ENCODE assay signal across 42 mouse cellular contexts in genomic region chr4:139640775-139641174, GRCm38 (mm10). TPM values are rescaled to one million over a fixed set of nuclear protein-coding genes. Genes with fewer than 3 reads are reported as not detected.
DNase-seq lines count a peak whose midpoint lies in the region; ATAC-seq and TF ChIP-seq lines count a peak whose summit lies in the region.
"Had no signal": no experiment of that assay in that cellular context is flagged by ENCODE, and none has a peak within 500 bp of the region (broad histone marks: within the 10 kb centered on the region; RNA-seq: fewer than 3 reads in every experiment).

No protein-coding gene starts in this region.

- no peak overlapping the region for H3K4me3 ChIP-seq in MEL (ENCODE audit: control insufficient read depth in 1 of 2, insufficient read depth in 1 of 2, low read depth in 2 of 2, low read length in 2 of 2)
- H3K4me3 ChIP-seq in hindbrain, embryonic 12.5 days, result no peak overlapping the region
- H3K4me3 ChIP-seq: embryonic facial prominence, embryonic 12.5 days; gastrocnemius, adult 2 months; heart, adult 2 months; heart, embryonic 12.5 days; layer of hippocampus, adult 2 months; limb, embryonic 15.5 days; liver, embryonic 13.5 days had no signal

- H3K4me2 ChIP-seq in hindbrain, embryonic 12.5 days (replicated peaks), result no peak overlapping the region
- H3K4me2 ChIP-seq: embryonic facial prominence, embryonic 12.5 days; liver, embryonic 13.5 days; midbrain, embryonic 11.5 days had no signal

- no peak for TF ChIP-seq EP300 in MEL (IDR thresholded peaks at IDR 0.05; ENCODE audit: low read depth in 1 of 2, low read length in 2 of 2)

- H3K27me3 ChIP-seq in MEL (ENCODE audit: control insufficient read depth in 1 of 2, insufficient read depth in 2 of 2, low read length in 2 of 2), result no peaks in the 10 kb centered on the region
- H3K27me3 ChIP-seq in hindbrain, embryonic 12.5 days, result peaks cover 29% of the 10 kb centered on the region

- no peak for TF ChIP-seq CTCF in MEL (IDR thresholded peaks at IDR 0.05 in 2 of 3, conservative IDR thresholded peaks at IDR 0.05 in 1 of 3; ENCODE audit: control insufficient read depth in 1 of 3, insufficient read depth in 1 of 3, low read depth in 2 of 3, low read length in 3 of 3, poor library complexity in 1 of 3, severe bottlenecking in 1 of 3)

- no peak for TF ChIP-seq RAD21 in MEL (IDR thresholded peaks at IDR 0.05; ENCODE audit: low read depth, low read length)

- H3K79me2 ChIP-seq in MEL (ENCODE audit: control insufficient read depth, insufficient read depth, low read length, poor library complexity), result no peaks in the 10 kb centered on the region

- H3K36me3 ChIP-seq in MEL (ENCODE audit: control insufficient read depth in 1 of 2, insufficient read depth in 2 of 2, low read length in 2 of 2), result no peaks in the 10 kb centered on the region; a peak in 1 of 4 replicates
- H3K36me3 ChIP-seq in hindbrain, embryonic 12.5 days, result 0 out of 2 replicates have a peak, but pooled peaks cover 7% of the 10 kb centered on the region

- 52% methylated on average over 6 of the region's 6 CpGs for WGBS in hindbrain, embryonic 12.5 days

- no peak overlapping the region for H3K9ac ChIP-seq in MEL (ENCODE audit: control insufficient read depth, low read depth, low read length, poor library complexity, severe bottlenecking)
- no peak overlapping the region for H3K9ac ChIP-seq in hindbrain, embryonic 12.5 days
- H3K9ac ChIP-seq: embryonic facial prominence, embryonic 12.5 days; heart, embryonic 12.5 days; limb, embryonic 15.5 days; liver, embryonic 13.5 days had no signal

- ATAC-seq in granulocyte monocyte progenitor cell, adult 5-6 weeks (replicated peaks; ENCODE audit: poor library complexity, severe bottlenecking), result peak; percentile 82
- ATAC-seq in neutrophil, adult 5-6 weeks (ENCODE audit: extremely low read depth, insufficient number of reproducible peaks, low FRiP score, poor library complexity, severe bottlenecking), result peak; percentile 10; the same call in 1 of the 2 replicates
- no peak for ATAC-seq in hindbrain, embryonic 12.5 days (ENCODE audit: low FRiP score)
- ATAC-seq: CD4-positive, CD25-positive, alpha-beta regulatory T cell, adult 4 months; forebrain, embryonic 14.5 days; hindbrain, embryonic 16.5 days; lung, postnatal 0 days had no signal

- TF ChIP-seq POLR2A in MEL (IDR thresholded peaks at IDR 0.05; ENCODE audit: control insufficient read depth in 1 of 2, insufficient read depth in 1 of 2, low read depth in 1 of 2, low read length in 2 of 2, poor library complexity in 1 of 2), result no peak

- DNase-seq in 416B (ENCODE audit: low read depth) (peak; percentile 75), MEL (ENCODE audit: low read depth, low spot score) (peak; percentile 38)
- DNase-seq in Muller cell, postnatal 12 days (ENCODE audit: inconsistent ontology term), result no peak
- DNase-seq in kidney, adult 18-20 months, result no peak
- DNase-seq: adrenal gland, postnatal 25 days; cerebellum, adult 8-10 months; cerebellum, postnatal 36 days; gastrocnemius, adult 2 months; gastrocnemius, postnatal 36 days; heart, adult 2 months; heart, postnatal 4 days; kidney, adult 2 months; left cerebral cortex, postnatal 4 days; liver, embryonic 13.5 days; lung, adult 18-20 months; lung, postnatal 4 days; retina, postnatal 1 day; right cerebral cortex, postnatal 14 days; thymus, adult 18-20 months; thymus, postnatal 36 days had no signal

- peaks cover 0 to 4% of the 10 kb centered on the region in 2 experiments; a peak in 1 of 4 replicates for H3K4me1 ChIP-seq in MEL (ENCODE audit: control insufficient read depth in 1 of 2, insufficient read depth in 2 of 2, low read length in 2 of 2)
- peaks cover 40% of the 10 kb centered on the region for H3K4me1 ChIP-seq in hindbrain, embryonic 12.5 days

- H3K27ac ChIP-seq in MEL (ENCODE audit: control insufficient read depth, low read depth, low read length), result no peak overlapping the region
- no peak overlapping the region for H3K27ac ChIP-seq in hindbrain, embryonic 12.5 days
- H3K27ac ChIP-seq: embryonic facial prominence, embryonic 12.5 days; gastrocnemius, adult 2 months; heart, adult 2 months; layer of hippocampus, adult 2 months; limb, embryonic 15.5 days; liver, embryonic 13.5 days; stomach, postnatal 0 days had no signal

- no peaks in the 10 kb centered on the region for H3K9me3 ChIP-seq in MEL (replicated peaks; ENCODE audit: insufficient read depth, low read length)
- H3K9me3 ChIP-seq in hindbrain, embryonic 12.5 days (replicated peaks), result no peaks in the 10 kb centered on the region
- H3K9me3 ChIP-seq: embryonic facial prominence, embryonic 12.5 days; heart, embryonic 12.5 days; limb, embryonic 15.5 days; liver, embryonic 13.5 days had no signal

TF ChIP-seq in MEL, 35 proteins besides CTCF, POLR2A, EP300 and RAD21:
- TF ChIP-seq ZC3H11A (IDR thresholded peaks at IDR 0.05; ENCODE audit: low read depth, low read length) (no peak), MAX (IDR thresholded peaks at IDR 0.05; ENCODE audit: low read length) (no peak)

RNA-seq across cellular contexts. Expression of gene Tas1r2, which starts 12.6 kb away (rescaled TPM):
- not detected in 2 replicates for total RNA-seq in MEL (2012; rRNA removed)
- not detected for polyA plus RNA-seq in MEL (2012; ENCODE audit: insufficient read depth in 1 of 2, insufficient read length in 2 of 2, low read depth in 1 of 2, low replicate concordance in 2 of 2, missing spikeins in 1 of 2)
- total RNA-seq in granulocyte monocyte progenitor cell, adult 5-6 weeks (2014; fragmentation: Nextera tagmentation), result not detected in 2 replicates
- not detected in 2 replicates for total RNA-seq in granulocyte monocyte progenitor cell, adult 5-6 weeks (2017)
- 0.12 TPM in 1 of 2 replicates, not detected in the other for total RNA-seq in neutrophil, adult 5-6 weeks (2017)
- polyA plus RNA-seq in hindbrain, embryonic 12.5 days (2016; fragmentation: Nextera tagmentation; extraction: Ambion mirVana), result not detected in 2 replicates
- total RNA-seq: adrenal gland, adult 18-20 months; adrenal gland, postnatal 25 days; gastrocnemius, adult 2 months; gastrocnemius, postnatal 36 days; heart, adult 2 months; heart, postnatal 4 days; layer of hippocampus, adult 2 months; layer of hippocampus, postnatal 14 days; left cerebral cortex, adult 8-10 months; left cerebral cortex, postnatal 4 days; monocyte, adult 5-6 weeks had no signal
- polyA plus RNA-seq: CD4-positive, CD25-positive, alpha-beta regulatory T cell, adult 4 months; embryonic facial prominence, embryonic 12.5 days; forebrain, embryonic 14.5 days; heart, adult 2 months; heart, postnatal 0 days; hindbrain, embryonic 16.5 days; intestine, embryonic 14.5 days; kidney, embryonic 16.5 days; liver, embryonic 13.5 days; lung, postnatal 0 days; midbrain, embryonic 11.5 days; neural tube, embryonic 14.5 days; stomach, postnatal 0 days had no signal

RNA-seq across cellular contexts. Expression of gene Aldh4a1, which starts 18.1 kb away (rescaled TPM):
- 11.0 and 11.7 TPM in 2 replicates for total RNA-seq in MEL (2012; rRNA removed)
- 10 to 100 TPM in 1 of 2 experiments, not detected in 1; 12.3 TPM for polyA plus RNA-seq in MEL (2012; ENCODE audit: insufficient read depth in 1 of 2, insufficient read length in 2 of 2, low read depth in 1 of 2, low replicate concordance in 2 of 2, missing spikeins in 1 of 2)
- total RNA-seq in granulocyte monocyte progenitor cell, adult 5-6 weeks (2014; fragmentation: Nextera tagmentation), result 29.7 and 30.9 TPM in 2 replicates
- 18.9 and 20.1 TPM in 2 replicates for total RNA-seq in granulocyte monocyte progenitor cell, adult 5-6 weeks (2017)
- 11.3 and 12.6 TPM in 2 replicates for total RNA-seq in neutrophil, adult 5-6 weeks (2017)
- 20.6 and 21.4 TPM in 2 replicates for polyA plus RNA-seq in hindbrain, embryonic 12.5 days (2016; fragmentation: Nextera tagmentation; extraction: Ambion mirVana)

RNA-seq across cellular contexts. Expression of gene Gm21969, which starts 37.8 kb away (rescaled TPM):
- not detected in 2 replicates for total RNA-seq in MEL (2012; rRNA removed)
- polyA plus RNA-seq in MEL (2012; ENCODE audit: insufficient read depth in 1 of 2, insufficient read length in 2 of 2, low read depth in 1 of 2, low replicate concordance in 2 of 2, missing spikeins in 1 of 2), result under 1 TPM in 1 of 2 experiments, not detected in 1; 0.03 TPM
- total RNA-seq in granulocyte monocyte progenitor cell, adult 5-6 weeks (2014; fragmentation: Nextera tagmentation), result not detected in 2 replicates
- not detected in 2 replicates for total RNA-seq in granulocyte monocyte progenitor cell, adult 5-6 weeks (2017)
- total RNA-seq in neutrophil, adult 5-6 weeks (2017), result 0.49 TPM in 1 of 2 replicates, not detected in the other
- polyA plus RNA-seq in hindbrain, embryonic 12.5 days (2016; fragmentation: Nextera tagmentation; extraction: Ambion mirVana), result not detected in 2 replicates
- total RNA-seq: adrenal gland, adult 18-20 months; adrenal gland, postnatal 25 days; gastrocnemius, adult 2 months; gastrocnemius, postnatal 36 days; heart, adult 2 months; heart, postnatal 4 days; layer of hippocampus, adult 2 months; layer of hippocampus, postnatal 14 days; left cerebral cortex, adult 8-10 months; monocyte, adult 5-6 weeks had no signal
- polyA plus RNA-seq: CD4-positive, CD25-positive, alpha-beta regulatory T cell, adult 4 months; embryonic facial prominence, embryonic 12.5 days; forebrain, embryonic 14.5 days; heart, adult 2 months; heart, embryonic 12.5 days; heart, postnatal 0 days; hindbrain, embryonic 16.5 days; intestine, embryonic 14.5 days; kidney, embryonic 16.5 days; limb, embryonic 15.5 days; liver, embryonic 13.5 days; lung, postnatal 0 days; midbrain, embryonic 11.5 days; neural tube, embryonic 14.5 days; small intestine, adult 2 months; stomach, postnatal 0 days had no signal

Comparison
In these comparisons a context has a peak if more than half of its experiments do, and no peak if none do; other contexts are left out.
1. DNase-seq: peak in 416B (single experiment) and MEL (single experiment); none in Muller cell, postnatal 12 days (single experiment) and kidney, adult 18-20 months (single experiment).